Mouse (Mus musculus) adrenal gland, adult 8-10 months (tissue): ENCODE data around the gene Rtp4. TPM values are rescaled to one million over a fixed set of nuclear protein-coding genes. Genes with fewer than 3 reads are reported as not detected.

Experiments
- DNase-seq: peaks from one replicate; pipeline ENCODE4 v3.0.0; 2022
- total RNA-seq, 4 experiments: library from RNA; stranded (reverse); gene quantifications; 2 replicates each; pipeline ENCODE4 v1.2.4; 2022

Gene Rtp4
- total RNA-seq, 4 experiments from 2014 or later: 8.4 to 11.8 (median 9.9) TPM

DNA sequence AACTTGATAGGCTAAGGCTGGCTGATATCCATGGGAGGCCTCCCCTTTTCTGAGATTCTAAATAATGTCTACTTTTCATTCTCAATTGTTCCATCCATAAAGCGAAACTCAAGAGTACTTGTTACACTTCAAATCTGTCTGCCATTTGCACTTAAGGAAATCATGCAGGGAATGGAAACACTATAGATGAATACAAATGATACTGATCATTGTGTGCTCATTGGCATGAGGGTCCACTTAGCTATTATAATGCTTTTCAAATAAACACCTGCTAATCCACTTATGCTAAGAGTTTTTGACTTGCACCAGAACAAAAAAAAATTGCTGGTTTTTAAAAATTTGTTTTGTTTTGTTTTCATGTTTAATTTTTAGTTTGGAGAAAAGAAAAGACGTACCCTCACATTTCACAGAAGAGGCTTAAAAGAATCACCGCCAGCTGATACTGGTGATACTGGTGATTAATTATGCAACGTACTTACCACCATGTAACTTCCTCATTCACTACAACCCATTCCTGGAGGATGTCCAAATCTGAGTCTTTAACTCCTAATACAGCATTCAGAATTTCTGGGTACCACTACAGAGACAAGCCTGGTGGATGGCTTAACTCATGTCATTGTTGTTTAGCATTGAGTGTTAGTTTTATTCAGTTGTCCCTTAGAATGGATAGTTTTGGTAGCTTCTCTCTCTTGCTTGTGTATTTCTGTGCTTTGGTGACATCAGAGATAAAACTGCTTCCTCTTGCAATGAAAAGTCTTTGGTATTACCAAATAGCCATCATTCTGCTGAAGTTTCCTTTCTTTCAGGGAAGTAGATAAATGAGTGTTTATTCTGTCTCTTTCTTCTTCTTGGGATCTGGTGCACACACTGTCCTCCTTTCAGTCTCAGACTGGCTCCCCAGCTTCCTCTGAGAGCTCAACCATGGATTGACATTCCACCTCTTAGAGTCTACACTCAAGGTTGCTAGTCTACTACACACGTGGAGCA lies 71.3 kb downstream of the Rtp4 start:
- no peak for DNase-seq

DNA sequence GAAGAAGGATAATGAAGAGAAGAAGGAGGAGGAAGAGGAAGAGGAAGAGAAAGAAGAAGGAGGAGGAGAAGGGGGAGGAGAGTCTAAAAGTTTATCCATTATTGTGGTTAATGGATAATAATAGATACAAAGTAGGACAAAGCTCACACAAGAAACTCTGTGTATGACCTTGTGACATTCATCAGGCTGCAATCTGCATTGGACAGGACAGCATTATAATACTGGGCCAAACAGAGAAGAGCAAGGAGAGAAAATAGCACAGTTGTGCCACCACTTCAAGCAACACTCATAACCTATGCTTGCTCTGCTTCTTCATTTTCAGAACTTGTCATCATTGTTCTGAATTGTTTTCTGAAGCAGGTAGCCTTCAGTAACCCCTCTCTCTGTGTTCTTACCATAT lies 72.4 kb downstream of the Rtp4 start:
- no peak for DNase-seq

DNA sequence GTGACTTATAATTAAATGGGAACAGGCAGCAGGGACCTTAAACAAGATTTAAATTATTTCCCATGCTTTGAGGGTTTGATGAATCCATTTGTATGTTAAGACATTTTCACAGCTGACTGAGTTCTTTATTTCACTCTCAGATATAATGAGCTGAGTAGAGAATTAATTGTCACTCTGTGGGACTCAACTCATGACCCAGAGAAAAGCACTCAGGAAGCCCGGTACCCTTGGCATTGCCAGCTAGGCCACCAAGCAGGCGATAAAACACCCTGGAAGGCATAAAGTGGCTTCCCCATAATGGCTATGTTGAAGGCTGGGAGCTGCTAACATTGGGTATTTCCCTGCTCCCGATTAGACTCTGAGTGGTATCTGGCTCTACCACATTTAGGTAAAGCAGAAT lies 76.6 kb downstream of the Rtp4 start:
- DNase-seq: no peak

DNA sequence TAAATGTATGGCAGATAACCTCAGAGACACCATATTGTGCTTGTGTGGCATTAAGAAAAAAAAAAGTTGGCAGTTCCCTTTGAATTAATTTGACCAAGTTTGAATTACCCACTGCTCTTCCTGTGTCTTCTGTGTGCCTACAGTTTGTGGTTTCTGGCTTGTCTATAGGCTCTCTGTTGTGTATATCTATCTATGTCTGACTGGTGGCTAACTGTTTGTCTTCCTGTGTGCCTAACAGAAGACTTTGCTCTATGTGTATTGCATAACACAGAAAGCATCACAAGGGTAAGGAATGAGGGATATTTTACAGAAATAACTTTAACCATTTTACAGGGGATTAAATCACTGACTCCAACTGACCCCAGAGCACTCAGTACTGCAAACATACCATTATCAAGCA lies 77.9 kb downstream of the Rtp4 start:
- no peak for DNase-seq

DNA sequence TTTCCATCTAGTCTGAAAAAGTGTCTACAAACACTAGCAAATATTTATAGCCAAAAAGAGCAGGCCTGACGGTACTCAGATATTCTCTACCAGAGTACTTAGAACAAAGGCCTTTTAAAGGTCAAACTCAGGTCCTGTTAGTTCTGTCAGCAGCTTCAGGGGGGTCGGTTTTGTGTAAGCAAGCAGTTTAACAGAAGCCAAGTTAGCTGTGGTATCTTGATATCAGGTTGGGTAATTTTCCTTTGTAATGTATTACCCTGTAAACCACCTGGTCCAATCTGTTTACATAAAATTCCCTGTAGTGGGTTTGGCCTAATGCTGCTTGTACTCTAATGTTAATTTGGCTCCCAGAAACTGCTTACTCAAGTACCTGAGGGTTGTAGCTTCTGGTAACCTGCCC lies 86.1 kb downstream of the Rtp4 start:
- DNase-seq: no peak

DNA sequence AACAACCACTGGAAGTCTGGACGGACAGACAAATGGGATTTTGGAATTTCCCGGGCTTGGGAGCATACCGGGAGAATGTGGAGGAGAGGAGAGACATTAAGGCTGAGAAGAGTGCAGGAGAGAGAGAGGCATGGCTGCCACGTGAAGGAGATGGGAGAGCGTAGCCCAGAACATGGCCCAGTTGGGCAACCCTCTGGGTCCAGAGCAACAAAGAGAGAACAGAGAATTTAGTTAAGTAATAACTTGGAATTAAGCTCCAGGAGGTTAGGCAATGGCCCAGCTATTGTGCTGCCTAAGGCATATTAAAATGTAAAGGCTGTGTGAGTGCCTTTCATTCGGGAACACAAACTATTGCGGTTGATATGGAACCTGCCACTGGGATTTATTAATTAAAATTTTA lies 86.6 kb downstream of the Rtp4 start:
- no peak for DNase-seq

DNA sequence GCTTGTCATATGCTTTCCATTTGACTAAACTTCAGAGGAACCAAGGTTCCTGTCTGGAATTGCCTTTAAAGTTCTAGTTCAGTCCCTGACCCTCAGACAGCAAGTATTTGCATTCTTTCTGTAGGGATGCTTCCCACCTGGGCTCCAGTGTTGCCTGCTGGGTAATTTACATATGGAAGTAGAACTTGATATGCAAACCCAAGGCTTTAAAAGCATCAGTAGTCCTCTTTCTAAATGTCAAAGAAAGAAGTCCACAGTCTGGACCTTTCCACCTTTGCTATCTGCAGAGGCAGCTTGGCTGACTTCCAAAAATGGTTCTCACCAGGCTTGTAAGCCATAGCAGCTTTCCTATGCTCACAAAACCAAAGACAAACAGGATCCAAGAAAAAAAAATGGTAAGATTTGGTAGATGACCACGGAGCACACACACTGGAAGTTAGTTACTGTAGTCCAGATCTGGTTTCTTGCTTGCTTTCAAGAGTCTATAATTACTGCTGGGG lies 87.9 kb downstream of the Rtp4 start:
- no peak for DNase-seq

DNA sequence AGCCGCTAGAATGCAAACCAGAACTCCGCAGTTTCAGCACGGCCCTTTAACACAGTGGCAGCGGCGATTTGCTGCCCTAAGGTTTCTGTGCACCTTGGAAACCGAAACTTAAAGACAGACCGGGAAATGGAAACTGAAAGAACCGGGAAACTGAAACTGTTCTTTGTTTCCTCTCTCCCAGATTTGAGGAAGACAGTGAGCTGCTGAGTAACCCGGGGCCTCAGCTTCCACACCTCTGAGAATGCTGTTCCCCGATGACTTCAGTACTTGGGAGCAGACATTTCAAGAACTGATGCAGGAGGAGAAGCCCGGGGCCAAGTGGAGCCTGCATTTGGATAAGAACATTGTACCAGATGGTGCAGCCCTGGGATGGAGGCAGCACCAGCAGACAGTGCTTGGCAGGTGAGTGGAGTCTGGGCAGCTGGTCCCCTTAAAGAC lies 89.7 kb downstream of the Rtp4 start:
- peak; percentile 30 for DNase-seq

DNA sequence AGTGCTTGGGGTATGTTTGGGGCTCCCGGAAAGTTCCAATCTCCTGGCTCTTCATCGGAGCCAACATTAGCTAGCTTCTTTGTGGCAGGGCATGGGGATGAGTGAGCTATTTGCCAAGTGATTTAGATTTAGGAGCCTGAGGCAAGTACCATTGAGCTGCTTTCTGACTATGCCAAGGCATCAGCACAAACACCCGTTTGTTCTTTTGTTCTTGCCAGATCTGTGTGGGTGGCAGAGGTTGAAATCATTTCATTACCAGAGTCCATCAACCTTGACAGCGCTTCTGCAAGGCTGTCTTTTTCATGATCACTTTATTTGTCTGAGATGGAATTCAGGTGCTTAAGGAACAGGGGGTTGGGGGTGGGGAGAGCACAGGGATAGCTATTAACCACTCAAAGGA lies 104.1 kb downstream of the Rtp4 start:
- DNase-seq: no peak

DNA sequence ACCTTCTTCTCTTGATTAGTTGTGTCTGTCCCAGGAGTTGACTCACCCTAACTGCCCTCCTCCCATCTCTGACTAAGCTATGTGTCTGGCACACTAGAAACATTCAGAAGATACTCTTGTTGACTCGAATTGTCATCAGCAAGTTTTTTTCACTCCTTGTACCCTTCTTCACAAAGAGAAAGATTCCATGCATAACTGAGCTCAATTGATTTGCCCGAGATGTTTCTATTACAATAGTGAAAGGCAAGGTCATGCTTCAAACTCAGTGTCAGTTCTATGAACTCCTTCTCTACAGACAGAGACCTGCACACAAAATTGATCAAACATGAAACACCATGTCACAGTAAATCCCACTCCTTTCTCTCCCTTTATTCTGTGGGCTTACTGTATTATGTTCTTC lies 111.4 kb downstream of the Rtp4 start:
- no peak for DNase-seq

DNA sequence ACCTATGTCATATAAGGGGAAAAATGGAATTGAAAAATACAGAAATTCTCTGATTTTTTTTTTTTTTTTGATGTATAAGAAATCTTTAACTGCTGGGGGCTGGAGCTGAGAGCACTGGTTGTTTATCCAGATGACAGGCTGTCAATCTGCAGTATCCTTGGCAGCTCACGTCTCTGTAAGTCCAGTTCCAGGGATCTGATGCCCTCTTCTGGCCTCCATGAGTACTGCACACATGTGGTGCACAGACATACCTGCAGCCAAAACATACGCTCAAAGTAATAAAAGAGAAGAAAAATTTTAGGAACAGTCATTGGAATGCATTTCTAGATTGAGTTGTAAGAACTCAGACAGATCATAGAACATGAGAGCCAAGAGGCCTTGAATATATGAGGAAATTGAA lies 112.6 kb downstream of the Rtp4 start:
- no peak for DNase-seq

DNA sequence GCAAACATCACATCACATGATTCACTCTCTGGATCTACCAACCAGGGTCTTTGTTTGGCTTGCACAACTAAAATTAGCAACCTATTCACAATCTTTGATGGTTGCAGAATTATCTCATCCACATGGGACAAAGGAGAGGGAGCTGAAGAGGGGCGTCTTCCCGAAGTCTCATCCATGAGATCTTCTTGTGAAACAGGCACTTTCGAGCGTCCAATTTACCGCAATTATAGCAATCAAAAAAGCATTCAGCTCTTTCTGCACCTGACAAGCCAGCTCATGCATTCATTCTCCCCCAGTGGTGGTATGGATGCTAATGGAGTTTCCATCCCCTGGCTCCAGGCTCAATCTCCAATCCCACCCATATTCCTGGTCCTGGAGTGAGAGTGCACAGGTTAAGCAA lies 132.9 kb downstream of the Rtp4 start:
- no peak for DNase-seq

DNA sequence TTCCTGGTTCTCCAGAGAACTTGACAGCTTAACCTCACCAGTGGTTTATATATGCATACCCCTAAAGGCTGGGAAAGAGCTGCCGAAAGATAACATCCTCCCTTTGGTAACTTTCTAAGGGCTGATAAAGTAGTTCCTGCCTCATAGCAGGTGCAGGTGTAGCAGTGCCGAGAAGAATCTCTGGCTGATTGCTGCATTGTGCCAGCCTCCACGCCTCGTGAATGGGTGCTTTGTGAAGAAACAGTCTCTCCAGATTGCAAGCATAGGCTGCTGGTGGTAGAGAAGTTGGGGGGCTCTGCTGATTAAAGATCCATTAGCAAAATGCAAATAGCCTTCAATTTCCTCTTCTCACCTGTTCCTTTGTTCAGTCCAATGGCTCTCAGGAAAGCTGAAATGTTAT lies 133.4 kb downstream of the Rtp4 start:
- DNase-seq: no peak

DNA sequence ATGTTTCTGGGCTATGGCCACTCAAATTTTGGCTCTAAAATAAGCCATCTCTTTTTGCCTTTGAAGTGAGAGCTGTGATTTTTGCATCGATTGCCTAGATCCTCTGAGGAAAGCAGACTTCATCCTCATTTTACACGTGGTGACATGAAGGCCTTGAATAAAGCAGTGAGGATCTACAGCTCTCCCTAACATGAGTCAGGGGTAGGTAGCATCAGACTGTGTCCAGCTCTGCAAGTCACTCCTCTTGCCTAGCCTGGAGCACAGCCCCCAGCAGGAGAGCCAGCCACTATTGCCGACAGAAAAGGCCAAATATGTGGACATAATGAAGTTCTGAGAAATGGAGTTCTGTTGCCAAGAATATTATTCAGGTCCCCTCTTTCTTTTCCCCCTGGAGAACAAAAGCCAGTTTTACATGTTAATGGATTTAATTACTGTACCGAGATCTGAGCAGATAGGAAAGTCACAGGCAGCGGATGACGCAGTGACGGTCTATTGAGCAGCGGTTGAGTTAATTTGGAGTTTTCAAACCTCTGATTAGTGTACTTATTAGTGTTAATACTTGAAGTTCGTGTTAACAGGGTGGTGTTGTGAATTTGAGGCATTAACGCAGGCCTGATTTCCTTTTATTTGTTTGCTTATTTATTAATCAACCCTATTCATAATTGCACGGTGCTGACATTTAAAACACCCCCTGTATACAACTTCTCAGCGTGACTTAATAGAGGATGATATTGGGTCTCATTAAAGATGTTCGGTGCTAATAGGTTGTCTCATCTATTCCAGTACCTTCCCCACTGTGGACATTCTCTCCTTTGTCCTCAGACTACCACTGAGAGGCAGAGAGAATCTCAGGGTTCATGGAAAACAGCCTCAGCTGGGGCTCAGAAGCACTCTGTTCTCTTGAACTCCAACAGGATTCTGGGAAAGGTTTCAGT lies 139.8 kb downstream of the Rtp4 start:
- DNase-seq: no peak

Other genes with a start within 250 kb of the Rtp4 start
- not detected for gene Rtp1, start 91.2 kb upstream of the Rtp4 start, total RNA-seq
- gene Masp1, start 524 bp downstream of the Rtp4 start, total RNA-seq: 100 to 1,000 TPM in 2 of 4 experiments, 10 to 100 TPM in 1, 1 to 10 TPM in 1; 5.1 to 115 (median 61.8) TPM